Mouse (Mus musculus) lung, adult 2 months (tissue): ENCODE results near the gene Kalrn.

ENCODE experiments used
- CTCF ChIP-seq: fragments of 200-500 bp; IDR thresholded peaks from 2 replicates; pipeline ENCODE4 v1.5.1; 2011; ENCODE audit warnings: mild to moderate bottlenecking, low read length, control low read depth; ENCODE audit not compliant: insufficient read depth
- POLR2A ChIP-seq: fragments of 200-500 bp; IDR thresholded peaks from 2 replicates; pipeline ENCODE4 v1.6.1; 2011; ENCODE audit warnings: low read depth, mild to moderate bottlenecking, control low read depth, low read length, borderline replicate concordance; ENCODE audit errors: extremely low read depth

GRCm38 (mm10) chr16:33923758-33924157, 649.6 kb downstream of the Kalrn start:
- no peak for TF ChIP-seq CTCF
- no peak for TF ChIP-seq POLR2A
